Mouse (Mus musculus) midbrain, postnatal 0 days (tissue): ENCODE measurements around the gene Tube1. TPM values are rescaled to one million over a fixed set of nuclear protein-coding genes. Genes with fewer than 3 reads are reported as not detected.

Experiments
- ATAC-seq: fragments of 200-750 bp; cut with Nextera tagmentation; 2 replicates; pipeline ENCODE4 v1.8.0; 2017; ENCODE audit warnings: moderate number of reproducible peaks, mild to moderate bottlenecking, moderate TSS enrichment, moderate library complexity; ENCODE audit not compliant: low FRiP score
- DNase-seq: peaks from one replicate; pipeline ENCODE4 v3.0.0-alpha.2; 2015; ENCODE audit warnings: low spot score
- H3K27ac ChIP-seq: fragments of 300-500 bp; sonication (generic); 2 replicates; pipeline ENCODE4 v1.5.1; 2014; ENCODE audit warnings: low read depth, mild to moderate bottlenecking, low read length, mixed read lengths
- H3K27me3 ChIP-seq: fragments of 300-500 bp; sonication (generic); 2 replicates; pipeline ENCODE4 v1.6.1; 2014; ENCODE audit warnings: low read length, control low read depth, mixed read lengths; ENCODE audit not compliant: insufficient read depth
- H3K36me3 ChIP-seq: fragments of 300-500 bp; sonication (generic); 2 replicates; pipeline ENCODE4 v1.6.1; 2014; ENCODE audit warnings: low read length, control low read depth, mixed read lengths; ENCODE audit not compliant: insufficient read depth
- H3K4me1 ChIP-seq: fragments of 300-500 bp; sonication (generic); 2 replicates; pipeline ENCODE4 v1.6.1; 2014; ENCODE audit warnings: mild to moderate bottlenecking, control low read depth, antibody characterized with exemption, low read length, mixed read lengths; ENCODE audit not compliant: insufficient read depth
- H3K4me2 ChIP-seq: fragments of 300-500 bp; sonication (generic); 2 replicates; pipeline ENCODE4 v1.6.1; 2014; ENCODE audit warnings: low read depth, mild to moderate bottlenecking, low read length, mixed read lengths; ENCODE audit not compliant: poor library complexity, severe bottlenecking
- H3K4me3 ChIP-seq: fragments of 300-500 bp; sonication (generic); 2 replicates; pipeline ENCODE4 v1.5.1; 2014; ENCODE audit warnings: low read depth, mild to moderate bottlenecking, low read length, moderate library complexity
- H3K9ac ChIP-seq: fragments of 300-500 bp; sonication (generic); replicated peaks from 2 replicates; pipeline ENCODE4 v1.6.1; 2014; ENCODE audit warnings: mild to moderate bottlenecking, low read length, moderate library complexity, mixed read lengths; ENCODE audit not compliant: poor library complexity, severe bottlenecking
- H3K9me3 ChIP-seq: fragments of 300-500 bp; sonication (generic); 2 replicates; pipeline ENCODE4 v1.6.1; 2016; ENCODE audit warnings: low read length, control low read depth
- CTCF ChIP-seq: IDR thresholded peaks from 2 replicates; pipeline ENCODE4 v1.5.1; 2016; ENCODE audit warnings: antibody characterized with exemption, mild to moderate bottlenecking
- WGBS: fragments of 180-500 bp; shearing (Covaris S2); extraction: QIAGEN DNeasy Blood & Tissue Kit; methylation state at CpG from one replicate; pipeline ENCODE4 v1.1.7; 2014; 5-methylcytosine and 5-hydroxymethylcytosine counted together
- polyA plus RNA-seq: library from polyadenylated mRNA; unstranded; fragments of >200 nt; fragmentation: Nextera tagmentation; extraction: Ambion mirVana; gene quantifications from 2 replicates; pipeline ENCODE4 v1.2.1, GENCODE M21; 2015
- total RNA-seq: library from RNA; depleted of rRNA; stranded (reverse); fragments of >200 nt; gene quantifications from 2 replicates; pipeline ENCODE4 v1.2.3, GENCODE M21; 2014; rRNA removed

Tube1 gene
- total RNA-seq (7.6 and 8.6 TPM in 2 replicates), polyA plus RNA-seq (2.4 and 3.6 TPM in 2 replicates)

DNA sequence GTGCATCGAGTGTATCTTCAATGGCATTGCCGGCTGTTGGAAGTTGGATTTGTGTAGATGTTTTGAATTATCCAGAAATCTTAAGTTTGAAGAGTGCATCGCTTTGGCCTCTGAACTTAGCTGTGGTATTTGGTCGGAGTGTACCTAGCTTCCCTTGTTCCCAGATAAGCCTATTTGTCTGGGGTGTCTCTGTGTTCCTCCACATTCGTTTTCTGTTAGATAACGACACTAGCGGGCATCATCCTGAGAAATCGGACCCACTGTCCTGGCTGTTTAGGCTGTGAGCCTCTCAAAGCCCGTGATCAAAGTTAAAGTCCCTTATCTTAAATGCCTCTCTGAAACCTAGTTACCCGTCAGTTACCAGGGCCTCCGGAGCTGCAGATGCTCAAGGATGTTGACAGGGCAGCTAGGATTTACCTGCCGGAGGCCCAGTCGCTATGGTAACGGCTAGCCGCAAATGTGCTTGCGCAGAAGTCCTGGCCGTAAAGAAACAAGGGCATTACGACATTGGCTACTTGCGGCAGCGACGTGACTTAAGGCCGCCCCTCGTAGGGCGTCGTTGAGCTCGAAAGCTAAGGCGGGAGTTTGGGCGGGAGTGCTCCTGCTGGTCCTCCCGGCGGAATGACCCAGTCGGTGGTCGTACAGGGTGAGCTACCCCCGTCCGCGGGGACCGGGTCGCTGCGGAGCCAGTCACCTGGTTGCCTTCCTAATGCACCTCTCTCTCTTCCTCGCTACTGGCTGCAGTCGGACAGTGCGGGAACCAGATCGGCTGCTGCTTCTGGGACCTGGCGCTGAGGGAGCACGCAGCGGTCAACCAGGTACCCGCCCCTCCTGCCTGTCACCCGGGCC lies at the start of gene Tube1, which contains the start of gene Fam229b:
TSS of gene Tube1 (plus strand) at position 515 of the 849 bp plus-strand sequence.
TSS of gene Fam229b (minus strand) at position 453 of the 849 bp plus-strand sequence.
- Histone ChIP-seq H3K36me3 (0 out of 2 replicates have a peak, but pooled peaks cover 3% of the 10 kb centered on the region), H3K4me2 (peak within 1 kb of the TSS; percentile 80), H3K27me3 (no peaks in the 10 kb centered on the region), H3K4me3 (peak within 1 kb of the TSS; percentile 63), H3K9ac (peak within 1 kb of the TSS; percentile 60), H3K27ac (peak within 1 kb of the TSS; percentile 78), H3K4me1 (peaks cover 3% of the 10 kb centered on the region; the same call in 1 of the 2 replicates), H3K9me3 (no peaks in the 10 kb centered on the region)
- WGBS, result 3% methylated on average over 47 of the region's 47 CpGs
- peak; percentile 90 for ATAC-seq
- DNase-seq, result peak; percentile 97
- no peak for TF ChIP-seq CTCF

DNA sequence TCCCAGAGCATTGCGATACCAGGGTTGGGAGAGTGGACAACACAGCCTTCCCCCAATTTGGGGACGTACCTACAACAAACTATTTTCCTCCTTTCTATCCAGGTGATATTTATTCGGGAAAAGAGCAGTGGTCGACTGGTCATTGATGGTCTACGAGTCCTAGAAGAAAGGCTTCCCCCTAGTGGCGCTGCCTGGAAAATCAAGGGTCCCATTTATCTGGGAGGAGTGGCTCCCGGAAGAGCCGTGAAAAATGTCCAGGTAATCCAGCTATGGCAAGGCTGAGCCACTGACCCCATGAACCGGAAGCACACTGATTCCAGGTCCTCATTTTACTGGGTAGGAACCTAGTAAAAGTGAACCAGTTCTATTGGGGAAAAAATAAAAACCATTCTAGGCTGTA lies 36.8 kb upstream of the Tube1 start:
- H3K4me1 ChIP-seq, result no peaks in the 10 kb centered on the region
- H3K27ac ChIP-seq, result no peak overlapping the region
- no peak overlapping the region for H3K9ac ChIP-seq
- peak; percentile 58 for TF ChIP-seq CTCF
- H3K4me3 ChIP-seq, result no peak overlapping the region
- H3K4me2 ChIP-seq, result no peak overlapping the region
- 81% methylated on average over 9 of the region's 9 CpGs for whole genome bisulfite sequencing
- no peaks in the 10 kb centered on the region for H3K9me3 ChIP-seq
- H3K36me3 ChIP-seq, result no peaks in the 10 kb centered on the region
- no peaks in the 10 kb centered on the region for H3K27me3 ChIP-seq
- ATAC-seq (no peak), DNase-seq (peak; percentile 22)

DNA sequence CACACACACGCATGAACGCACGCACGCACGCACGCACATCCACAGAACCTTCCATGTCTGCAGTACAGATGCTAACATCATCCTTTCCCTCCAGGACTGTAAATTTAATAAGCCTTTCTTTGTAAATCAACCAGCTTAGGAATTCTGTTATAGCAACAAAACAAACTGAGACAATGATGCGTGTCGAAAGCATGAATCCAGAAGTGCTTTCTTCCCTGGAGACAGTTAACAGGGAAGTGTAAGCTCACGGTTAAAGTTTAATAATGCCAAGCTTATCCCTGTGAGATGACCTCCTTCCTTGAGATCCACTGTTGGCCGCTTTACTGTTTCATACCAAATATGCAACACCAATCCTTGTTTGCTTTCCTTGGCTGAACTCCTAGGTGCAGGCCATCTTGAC lies 35.0 kb upstream of the Tube1 start:
- DNase-seq (no peak), ATAC-seq (no peak)
- Histone ChIP-seq H3K36me3 (no peaks in the 10 kb centered on the region), H3K4me3 (no peak overlapping the region), H3K9me3 (no peaks in the 10 kb centered on the region), H3K9ac (no peak overlapping the region), H3K4me2 (no peak overlapping the region), H3K27ac (no peak overlapping the region), H3K27me3 (no peaks in the 10 kb centered on the region), H3K4me1 (no peaks in the 10 kb centered on the region)
- WGBS, result 93% methylated on average over 10 of the region's 10 CpGs
- TF ChIP-seq CTCF, result no peak

DNA sequence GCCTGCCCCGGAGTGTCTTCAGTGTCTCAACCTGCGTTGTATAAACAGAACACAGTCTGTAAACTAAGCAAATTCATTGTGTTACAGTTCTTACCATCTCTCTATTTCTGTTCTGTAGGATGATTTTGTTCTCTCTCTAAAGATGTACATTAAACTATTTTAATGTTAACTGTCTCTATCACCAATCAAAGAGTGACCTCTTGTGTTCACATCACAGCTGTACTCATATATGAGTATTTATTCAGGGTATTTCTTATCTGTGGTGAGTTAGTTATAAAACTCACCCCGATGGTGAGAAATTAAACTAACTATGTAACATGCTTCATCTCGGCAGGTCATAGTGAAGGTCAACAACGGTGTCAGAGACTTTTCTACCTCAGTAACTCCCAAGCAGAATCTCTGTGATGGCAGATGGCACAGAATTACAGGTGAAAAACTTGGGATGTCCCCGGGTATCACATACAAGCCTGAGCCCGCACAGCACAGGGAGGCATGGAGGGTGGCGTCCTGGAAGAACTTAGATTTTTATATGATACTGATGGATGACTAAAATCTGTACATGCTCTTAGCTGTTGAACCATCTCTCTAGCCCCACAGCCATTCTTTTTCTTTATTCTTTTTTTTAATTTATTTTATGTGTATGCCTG lies 28.9 kb upstream of the Tube1 start:
- ATAC-seq, result no peak
- Histone ChIP-seq H3K36me3 (no peaks in the 10 kb centered on the region), H3K4me1 (no peaks in the 10 kb centered on the region), H3K9ac (no peak overlapping the region), H3K27me3 (no peaks in the 10 kb centered on the region), H3K4me2 (no peak overlapping the region), H3K9me3 (no peaks in the 10 kb centered on the region), H3K4me3 (no peak overlapping the region), H3K27ac (no peak overlapping the region)
- 92% methylated on average over 8 of the region's 8 CpGs for WGBS
- peak; percentile 72 for TF ChIP-seq CTCF
- DNase-seq, result peak; percentile 44

DNA sequence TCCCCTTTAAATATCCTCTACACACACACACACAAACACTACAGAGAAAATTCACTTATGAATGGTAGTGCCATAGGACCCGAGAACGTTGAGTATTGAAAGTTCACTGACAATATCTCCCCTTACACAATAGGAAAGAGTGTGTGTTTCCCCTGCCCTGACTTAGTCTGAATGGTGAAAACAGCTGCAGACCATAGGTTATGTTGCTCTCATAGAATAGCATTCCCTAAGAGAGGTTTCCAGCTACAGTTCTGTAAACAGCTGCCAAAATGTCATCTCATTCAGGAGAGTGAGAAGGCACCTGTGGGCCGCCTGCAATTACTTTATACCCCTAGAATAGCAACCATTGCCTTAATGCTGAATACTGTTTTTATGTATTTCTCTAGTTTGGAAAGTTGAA lies 27.4 kb upstream of the Tube1 start:
- Histone ChIP-seq H3K4me3 (no peak overlapping the region), H3K27me3 (no peaks in the 10 kb centered on the region), H3K4me1 (no peaks in the 10 kb centered on the region), H3K9me3 (no peaks in the 10 kb centered on the region), H3K9ac (no peak overlapping the region), H3K27ac (no peak overlapping the region), H3K4me2 (no peak overlapping the region), H3K36me3 (no peaks in the 10 kb centered on the region)
- TF ChIP-seq CTCF, result no peak
- 52% methylated on average over 3 of the region's 3 CpGs for WGBS
- DNase-seq (no peak), ATAC-seq (no peak)

DNA sequence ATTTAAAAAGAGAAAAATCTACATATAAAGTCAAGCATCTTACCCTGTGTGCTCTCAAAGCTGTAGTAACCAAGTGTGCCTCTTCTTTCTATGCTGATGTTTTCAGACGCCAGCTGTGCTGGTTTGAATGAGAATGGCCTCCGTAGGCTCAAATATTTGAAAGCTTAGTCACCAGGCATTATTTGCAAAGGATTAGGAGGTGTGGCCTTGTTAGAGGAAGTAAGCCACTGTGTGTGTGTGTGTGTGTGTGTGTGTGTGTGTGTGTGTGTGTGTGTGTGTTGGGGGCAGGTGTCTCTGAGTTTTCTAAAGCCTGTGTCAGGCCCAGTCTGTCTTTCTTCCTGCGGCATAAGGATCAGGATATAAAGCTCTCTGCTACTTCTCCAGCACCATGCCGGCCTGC lies 26.8 kb upstream of the Tube1 start:
- H3K4me2 ChIP-seq, result no peak overlapping the region
- H3K27ac ChIP-seq, result no peak overlapping the region
- DNase-seq, result no peak
- 33% methylated on average over 4 of the region's 4 CpGs for WGBS
- H3K9me3 ChIP-seq, result no peaks in the 10 kb centered on the region
- H3K4me1 ChIP-seq, result no peaks in the 10 kb centered on the region
- ATAC-seq, result no peak
- H3K27me3 ChIP-seq, result no peaks in the 10 kb centered on the region
- no peak for TF ChIP-seq CTCF
- no peak overlapping the region for H3K9ac ChIP-seq
- no peaks in the 10 kb centered on the region for H3K36me3 ChIP-seq
- H3K4me3 ChIP-seq, result no peak overlapping the region
